Mouse (Mus musculus): Measurements from ENCODE around the gene Gm11555.

DNA sequence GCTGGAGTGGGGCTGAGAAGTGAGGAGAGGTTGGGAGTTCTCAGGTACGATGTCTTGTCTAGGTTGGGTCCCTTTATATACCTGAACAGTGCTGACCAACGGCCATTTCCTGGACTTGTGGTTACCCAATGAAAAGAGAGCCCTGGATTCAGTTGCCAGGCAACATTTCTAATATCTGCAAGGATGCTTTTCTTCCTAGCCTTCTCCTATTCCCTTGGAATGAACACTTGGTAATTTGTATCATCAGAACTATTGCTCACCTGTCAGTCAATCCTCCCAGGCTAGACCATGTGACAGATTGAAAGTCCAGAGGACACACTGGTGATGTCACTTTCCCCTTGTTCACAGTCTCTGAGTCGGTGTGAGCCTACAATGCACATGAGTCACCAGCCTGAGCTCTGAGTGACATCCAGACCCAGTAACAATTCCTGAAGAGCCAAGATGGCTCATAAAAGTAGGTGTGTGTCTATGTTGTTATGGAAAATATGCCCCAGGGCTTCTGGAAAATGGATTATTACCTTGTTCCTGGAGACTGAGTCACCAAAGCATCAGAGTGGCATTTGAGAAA lies 35.2 kb downstream of the Gm11555 start, which contains the start of gene Krtap2-4:
- TF ChIP-seq CTCF (IDR thresholded peaks at IDR 0.05; ENCODE audit: low read depth, low read length) (no peak), POLR2A (IDR thresholded peaks at IDR 0.05; ENCODE audit: borderline replicate concordance, low read depth, low read length) (no peak)

Measured in bone marrow macrophage, adult 2 months (primary cell).